Mouse (Mus musculus) spleen, adult 12 weeks (tissue): ENCODE data around the gene Ncaph.
"Not testable (repeated sequence)": the region's sequence is repeated elsewhere in the genome, so short reads cannot be mapped to it uniquely, and the experiment has no call there.

Experiments used
- DNase-seq: peaks from one replicate; pipeline ENCODE4 v3.0.0; 2022; ENCODE audit warnings: low spot score

Ncaph gene

DNA sequence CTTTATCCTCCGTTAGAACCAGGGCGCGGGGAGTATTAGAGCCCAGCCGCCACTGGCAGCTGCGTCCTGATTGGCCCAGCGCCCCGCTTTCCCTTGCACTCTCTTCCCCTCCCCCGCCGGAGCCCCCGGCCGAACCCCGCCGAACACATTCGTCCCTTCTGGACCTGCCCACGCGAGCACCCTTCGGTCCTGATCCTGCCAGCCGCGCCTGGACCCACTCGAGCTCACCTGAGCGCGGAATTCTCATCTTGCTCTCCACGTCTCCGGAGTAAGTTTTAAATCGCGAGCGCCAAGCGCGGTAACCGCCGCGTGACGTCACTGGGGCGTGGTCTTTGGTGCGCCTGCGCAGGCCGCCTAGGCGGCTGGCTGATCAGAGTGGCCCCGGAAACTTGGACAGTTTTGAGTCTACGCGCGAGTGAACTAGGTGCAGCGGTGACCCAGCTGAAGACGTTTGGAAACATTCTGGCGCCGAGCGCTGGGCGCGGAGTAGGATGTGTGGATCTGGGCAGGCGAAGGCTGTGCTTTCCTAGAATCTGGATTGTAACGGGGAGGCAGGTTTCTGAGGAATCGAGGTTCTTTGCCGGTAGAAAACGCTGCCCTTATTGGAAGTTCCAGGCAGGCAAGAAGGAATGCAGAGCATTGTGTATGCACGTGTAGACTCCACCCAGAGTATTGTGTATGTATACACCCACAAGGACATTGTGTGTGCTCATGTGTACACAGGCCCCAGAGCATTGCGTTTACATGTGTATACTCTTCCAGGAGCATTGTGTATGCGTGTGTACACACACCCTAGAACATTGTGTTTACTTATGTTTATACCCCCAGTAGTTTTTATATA, at the start of gene Ncaph:
Gene Ncaph, minus strand, starts transcription at position 334 of the 841 bp plus-strand sequence.
- peak; percentile 98 for DNase-seq

GRCm38 (mm10) chr2:127182598-127183381, 49.0 kb upstream of the Ncaph start:
- DNase-seq, result peak; percentile 64

DNA sequence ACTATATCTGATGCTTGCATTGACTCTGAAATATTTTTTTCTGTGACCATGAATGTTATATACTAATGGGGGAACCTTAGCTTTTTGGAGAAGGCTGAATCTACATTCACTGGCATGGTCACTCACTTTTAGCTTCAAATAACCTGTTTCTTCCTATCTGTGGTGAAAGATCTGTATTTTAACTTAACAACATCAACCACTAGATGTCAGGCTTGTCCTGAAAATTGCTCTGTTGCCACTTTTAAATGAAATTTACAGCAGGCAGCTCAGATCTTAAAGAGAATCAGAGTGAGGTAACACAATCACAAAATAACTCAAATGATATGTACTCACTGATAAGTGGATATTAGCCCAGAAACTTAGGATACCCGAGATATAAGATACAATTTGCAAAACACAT, 32.5 kb upstream of the Ncaph start:
- not testable (repeated sequence) for DNase-seq

- no peak for DNase-seq
Observed at GRCm38 (mm10) chr2:127165675-127166074, 31.9 kb upstream of the Ncaph start.

- no peak for DNase-seq
Observed at GRCm38 (mm10) chr2:127145699-127146098, 11.9 kb upstream of the Ncaph start.

DNA sequence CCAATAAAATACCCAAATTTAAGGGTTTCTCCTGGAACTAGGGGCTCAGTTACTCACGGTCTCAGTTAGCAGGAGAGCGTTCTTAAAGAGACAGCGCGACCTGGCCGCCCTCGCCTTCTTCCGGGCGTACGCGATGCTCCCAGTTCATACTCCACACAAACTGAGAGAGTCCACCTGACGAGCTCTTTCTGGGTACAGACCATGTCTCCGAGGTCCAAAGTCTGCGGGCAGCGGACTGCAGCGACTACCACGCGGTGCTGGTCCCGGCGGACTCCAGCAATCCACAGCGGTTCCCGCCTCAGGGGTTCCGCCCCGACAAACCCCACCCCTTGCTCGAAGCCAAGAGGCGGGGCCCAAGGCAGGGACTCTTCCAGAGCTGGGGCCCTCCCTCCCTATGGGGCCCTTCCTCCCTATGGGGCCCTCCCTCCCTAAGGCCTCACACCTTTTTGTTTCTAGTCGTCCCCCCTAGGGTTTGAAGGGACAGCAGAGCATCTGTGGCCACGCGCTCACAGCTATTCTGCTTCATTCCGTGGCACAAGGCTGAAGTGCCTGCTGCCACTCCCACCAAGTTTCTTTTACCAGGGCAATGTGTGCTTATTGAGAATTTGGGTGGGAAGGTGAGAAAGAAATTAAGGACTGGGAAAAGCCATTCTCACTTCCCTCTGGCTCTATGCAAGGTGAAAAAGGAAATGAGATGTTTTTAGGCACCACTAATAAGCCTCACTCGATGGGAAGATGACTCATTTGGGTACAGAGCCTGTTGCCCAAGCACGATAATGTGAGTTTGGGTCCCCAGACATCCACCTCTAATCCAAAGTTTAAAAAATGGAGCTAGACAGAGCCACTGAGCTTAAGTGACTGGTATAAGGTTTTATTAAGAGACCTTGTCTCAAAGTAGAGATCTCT, 9.7 kb upstream of the Ncaph start, which contains the start of gene Itpripl1:
Gene Itpripl1, minus strand, starts transcription at position 285 of the 906 bp plus-strand sequence.
- DNase-seq, result peak; percentile 78

- no peak for DNase-seq
Observed at GRCm38 (mm10) chr2:127142577-127143157, 8.9 kb upstream of the Ncaph start.

DNA sequence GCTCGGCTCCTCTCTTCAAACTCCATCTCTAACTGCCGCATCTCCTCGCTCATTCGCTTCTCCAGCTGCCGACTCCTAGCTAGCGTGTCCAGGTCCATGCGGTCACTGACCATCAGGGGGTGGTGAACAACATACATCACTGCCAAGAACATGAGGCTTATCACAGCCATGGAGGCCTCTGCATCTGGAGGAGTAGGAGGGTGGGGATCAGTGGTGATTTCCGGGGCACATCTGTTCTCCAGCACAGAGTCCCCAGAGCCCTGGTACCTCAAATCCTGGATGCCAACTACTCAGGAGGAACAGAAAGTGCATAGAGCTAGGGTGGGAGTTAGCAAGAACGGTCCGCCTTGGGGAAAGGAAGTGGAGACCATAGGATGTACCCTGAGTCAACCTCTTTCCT, 8.3 kb upstream of the Ncaph start:
- no peak for DNase-seq

DNA sequence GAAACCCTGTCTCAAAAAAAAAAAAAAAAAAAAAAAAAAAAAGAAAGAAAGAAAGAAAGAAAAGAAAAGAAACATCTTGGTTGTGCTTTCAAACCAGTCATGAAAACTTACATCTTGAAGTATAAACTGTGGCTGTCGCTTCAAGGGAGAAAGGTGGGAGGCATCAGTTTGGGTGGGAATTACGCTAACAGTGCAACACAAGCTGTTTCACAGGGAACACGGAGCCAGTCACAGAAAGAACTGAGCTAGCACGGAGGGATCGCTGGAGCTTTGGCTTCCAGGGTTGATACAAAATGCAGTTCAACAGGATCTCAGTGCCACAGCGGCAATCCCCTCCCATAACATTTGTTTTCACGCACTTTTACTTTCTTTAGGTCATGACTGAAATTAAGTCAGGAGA, 6.3 kb upstream of the Ncaph start:
- no peak for DNase-seq

DNA sequence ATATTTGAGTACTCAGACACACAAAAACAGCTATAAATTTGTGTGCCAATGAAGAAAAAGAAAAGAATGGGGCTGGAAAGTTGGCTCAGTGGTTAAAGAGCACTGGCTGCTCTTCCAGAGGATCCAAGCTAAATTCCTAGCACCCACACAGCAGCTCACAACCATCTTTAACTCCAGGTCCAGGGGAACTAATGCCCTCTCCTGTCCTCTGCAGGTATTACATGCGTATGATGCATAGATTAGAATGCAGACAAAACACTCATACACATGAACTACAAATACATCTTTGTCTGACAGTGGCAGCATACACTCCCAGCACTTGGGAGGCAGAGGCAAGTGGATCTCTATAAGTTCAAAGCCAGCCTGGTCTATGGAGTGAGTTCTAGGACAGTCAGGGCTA, 5.9 kb upstream of the Ncaph start:
- DNase-seq, result no peak

DNA sequence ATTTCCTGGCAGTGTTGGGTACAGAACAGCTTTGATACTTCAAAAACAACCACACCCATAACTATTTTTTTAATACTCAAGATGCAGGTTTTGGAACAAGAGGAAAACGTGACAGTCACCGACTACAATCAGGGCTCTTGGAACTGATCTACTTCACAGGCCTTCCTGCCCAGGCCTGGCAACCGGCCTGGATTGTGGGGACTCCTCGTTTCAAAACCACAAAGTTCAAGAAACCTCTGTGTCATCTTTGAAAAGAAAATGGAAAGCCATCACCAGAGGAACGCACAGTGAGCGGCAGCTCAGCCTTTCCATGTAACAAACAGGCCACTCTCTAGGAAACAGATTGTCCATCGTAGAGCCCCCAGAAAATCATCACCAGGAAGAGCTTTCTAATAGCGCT, 5.3 kb upstream of the Ncaph start:
- no peak for DNase-seq

DNA sequence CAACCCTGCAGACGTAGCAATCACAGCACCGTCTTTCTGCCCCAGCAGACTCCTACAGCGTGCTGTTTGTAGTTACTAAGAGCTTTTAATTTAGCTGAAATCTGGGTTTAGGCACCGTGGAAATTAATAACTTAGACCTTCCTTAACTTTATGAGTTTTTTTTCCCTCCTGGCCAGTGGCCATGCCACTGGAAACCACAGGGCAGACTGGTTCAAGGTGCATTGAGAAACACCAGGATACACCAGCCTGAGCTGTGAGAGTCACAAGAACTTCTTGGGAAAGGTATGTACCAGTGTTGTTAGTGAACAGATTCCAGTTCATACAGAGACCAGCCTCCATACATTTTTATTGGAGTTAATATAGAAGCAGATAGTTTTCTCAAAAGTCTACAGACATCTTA, 4.7 kb upstream of the Ncaph start:
- DNase-seq, result no peak

- DNase-seq, result no peak
Observed at GRCm38 (mm10) chr2:127137838-127138420, 4.2 kb upstream of the Ncaph start.

DNA sequence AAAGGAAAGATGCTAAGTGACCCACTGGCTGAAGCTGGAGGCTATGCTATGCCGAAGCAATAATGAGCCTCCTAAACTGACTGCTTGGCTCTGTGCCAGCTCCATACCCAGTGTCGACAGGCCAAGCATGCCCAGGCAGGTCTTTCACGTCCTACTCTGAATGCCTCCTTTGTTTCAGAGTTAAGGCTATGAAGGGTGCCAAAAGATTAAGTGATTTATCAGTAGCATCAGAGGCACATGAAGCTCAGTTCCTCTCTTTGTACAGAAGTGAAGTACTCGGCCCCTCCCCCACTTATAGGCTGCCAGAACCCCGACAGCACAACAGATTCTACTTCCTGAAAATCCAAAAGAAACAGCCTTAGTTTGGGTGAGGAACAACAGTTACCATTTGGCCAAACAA, 3.2 kb upstream of the Ncaph start:
- DNase-seq, result no peak

GRCm38 (mm10) chr2:127135255-127135654, 1.5 kb upstream of the Ncaph start:
- not testable (repeated sequence) for DNase-seq

- no peak for DNase-seq
Observed at GRCm38 (mm10) chr2:127131353-127131752, 2.4 kb downstream of the Ncaph start.

DNA sequence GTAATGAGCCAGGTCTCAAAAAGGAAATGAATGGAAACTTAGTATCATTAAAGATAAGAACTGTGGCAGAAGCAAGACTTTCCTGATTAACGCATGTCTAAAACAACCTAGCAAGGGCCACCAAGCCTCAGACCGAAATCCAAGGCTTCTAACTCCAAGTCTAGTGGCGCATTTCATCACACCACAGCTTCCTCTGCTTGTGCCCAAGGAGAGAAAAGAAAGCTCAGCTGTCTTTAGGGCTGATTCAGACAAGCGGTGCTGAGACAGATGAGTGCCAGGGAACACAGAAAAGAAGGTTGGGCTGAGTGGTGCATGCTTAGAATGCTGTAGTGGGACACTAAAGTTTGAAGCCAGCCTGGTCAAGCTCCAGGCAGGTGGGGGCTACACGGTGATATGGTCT, 4.8 kb downstream of the Ncaph start:
- no peak for DNase-seq

GRCm38 (mm10) chr2:127121591-127122235, 12.0 kb downstream of the Ncaph start:
- no peak for DNase-seq

DNA sequence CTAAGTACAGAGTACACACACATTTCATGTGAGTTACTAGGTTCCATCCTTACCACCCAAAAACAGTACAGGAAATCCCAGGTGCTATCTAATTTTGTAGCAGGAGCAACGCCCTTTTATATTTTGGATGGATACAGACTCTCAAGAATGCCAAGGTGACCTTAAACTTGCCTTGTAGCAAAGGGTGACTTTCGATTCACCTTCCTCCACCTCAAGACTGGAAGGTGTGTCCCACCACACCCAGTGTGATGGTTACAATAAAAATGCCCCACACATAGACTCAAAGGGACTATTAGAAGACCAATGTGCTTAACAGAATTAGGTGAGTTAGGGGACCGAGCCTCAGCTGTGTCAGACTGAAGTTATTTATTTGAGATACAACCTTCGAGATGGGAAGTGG, 24.8 kb downstream of the Ncaph start:
- DNase-seq, result no peak

DNA sequence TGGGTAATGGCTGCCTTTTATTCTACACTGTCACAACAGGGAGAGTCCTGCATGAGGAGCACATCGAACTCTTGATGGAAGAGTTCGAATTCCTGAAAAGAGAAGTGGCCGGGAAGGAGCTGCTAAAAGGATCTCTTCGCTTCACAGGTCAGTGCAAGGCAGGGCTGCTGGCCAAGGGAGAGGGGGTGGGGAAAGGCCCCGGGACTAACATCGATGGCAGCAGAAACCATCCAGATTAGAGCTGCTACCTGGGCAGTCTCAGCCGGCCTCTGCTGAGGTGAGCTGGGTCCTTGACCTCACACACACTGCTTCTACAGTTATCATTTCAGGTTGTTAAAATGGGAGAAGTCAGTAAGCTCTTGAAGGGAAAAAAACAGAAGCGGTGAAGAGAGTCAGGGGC, 41.8 kb downstream of the Ncaph start:
- no peak for DNase-seq

- not testable (repeated sequence) for DNase-seq
Observed at GRCm38 (mm10) chr2:127090151-127090550, 43.6 kb downstream of the Ncaph start.
